Mouse (Mus musculus): ENCODE data around the gene 7530416G11Rik. TPM values are rescaled to one million over a fixed set of nuclear protein-coding genes. Genes with fewer than 3 reads are reported as not detected.

7530416G11Rik gene
- polyA plus RNA-seq, 1 experiment from 2014 or later = not detected

GRCm38 (mm10) chr15:85507370-85508014 lies 4.5 kb upstream of the 7530416G11Rik start:
- Histone ChIP-seq H3K36me3 (replicated peaks) (no peaks in the 10 kb centered on the region), H3K27ac (peak overlapping the region; percentile 77), H3K4me2 (peak overlapping the region; percentile 10; the same call in 1 of the 2 replicates), H3K27me3 (no peaks in the 10 kb centered on the region), H3K4me3 (replicated peaks) (no peak overlapping the region), H3K4me1 (peaks cover 37% of the 10 kb centered on the region), H3K9me3 (no peaks in the 10 kb centered on the region), H3K9ac (peak overlapping the region; percentile 43)
- ATAC-seq (ENCODE audit: low FRiP score) = peak; percentile 71
- WGBS = 9% methylated on average over 32 of the region's 32 CpGs

DNA sequence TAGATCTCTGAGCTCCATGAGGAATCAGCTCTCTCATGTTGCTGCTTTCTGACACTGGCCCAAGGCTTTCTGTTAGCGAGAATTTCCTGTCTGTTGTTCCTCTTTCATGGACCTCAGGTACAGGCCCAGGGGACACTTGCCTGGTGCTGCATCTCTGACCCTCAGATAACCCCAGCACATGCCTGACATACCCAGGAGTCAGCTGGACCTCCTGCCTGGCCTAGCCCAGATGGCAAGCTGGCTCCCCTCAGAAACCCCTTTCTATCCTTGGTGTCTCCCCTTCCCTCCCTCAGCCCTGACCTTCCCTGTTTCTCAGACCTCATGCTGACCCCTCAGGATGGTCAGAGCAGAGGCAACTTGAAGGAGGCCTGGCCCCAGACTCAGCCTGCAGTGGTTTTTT lies 3.7 kb upstream of the 7530416G11Rik start:
- Histone ChIP-seq H3K27ac (peak overlapping the region; percentile 77), H3K27me3 (no peaks in the 10 kb centered on the region), H3K4me2 (no peak overlapping the region), H3K4me1 (peaks cover 37% of the 10 kb centered on the region), H3K9ac (no peak overlapping the region), H3K36me3 (replicated peaks) (no peaks in the 10 kb centered on the region), H3K4me3 (replicated peaks) (no peak overlapping the region), H3K9me3 (no peaks in the 10 kb centered on the region)
- no peak for ATAC-seq (ENCODE audit: low FRiP score)
- 75% methylated on average over 1 of the region's 1 CpGs for WGBS

- no peak overlapping the region for H3K4me3 ChIP-seq (replicated peaks)
- H3K9ac ChIP-seq = no peak overlapping the region
- no peaks in the 10 kb centered on the region for H3K27me3 ChIP-seq
- H3K4me2 ChIP-seq = no peak overlapping the region
- H3K4me1 ChIP-seq = peaks cover 42% of the 10 kb centered on the region
- no peak overlapping the region for H3K27ac ChIP-seq
- no peaks in the 10 kb centered on the region for H3K9me3 ChIP-seq
- ATAC-seq (ENCODE audit: low FRiP score) = no peak; the same call in 1 of the 2 replicates
- WGBS = 77% methylated on average over 14 of the region's 14 CpGs
- no peaks in the 10 kb centered on the region for H3K36me3 ChIP-seq (replicated peaks)
Measured at GRCm38 (mm10) chr15:85505118-85505925, 2.3 kb upstream of the 7530416G11Rik start.

DNA sequence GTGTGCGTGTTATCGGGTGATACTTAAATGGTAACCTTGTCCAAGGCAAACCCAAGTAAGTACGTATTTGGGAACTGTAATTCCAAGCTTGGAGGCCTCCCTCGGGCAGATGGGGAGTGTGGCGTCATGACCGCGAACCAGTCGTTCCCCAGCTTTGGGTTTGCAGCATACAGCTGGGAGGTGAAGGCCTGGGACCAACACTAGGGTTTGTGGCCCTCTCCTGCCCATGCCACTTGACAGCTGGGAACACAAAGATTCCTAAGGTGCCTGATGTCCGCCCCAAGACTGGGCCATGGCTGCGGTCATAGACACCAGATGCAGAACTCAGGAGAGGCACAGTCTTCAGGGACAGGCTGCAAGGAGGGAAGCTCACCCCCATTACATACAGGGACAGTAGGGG lies 2.8 kb downstream of the 7530416G11Rik start:
- Histone ChIP-seq H3K9ac (no peak overlapping the region), H3K36me3 (replicated peaks) (no peaks in the 10 kb centered on the region), H3K4me1 (peaks cover 39% of the 10 kb centered on the region), H3K9me3 (no peaks in the 10 kb centered on the region), H3K4me2 (no peak overlapping the region), H3K27ac (peak overlapping the region; percentile 81), H3K27me3 (no peaks in the 10 kb centered on the region), H3K4me3 (replicated peaks) (no peak overlapping the region)
- ATAC-seq (ENCODE audit: low FRiP score) = no peak
- 89% methylated on average over 10 of the region's 10 CpGs for WGBS

DNA sequence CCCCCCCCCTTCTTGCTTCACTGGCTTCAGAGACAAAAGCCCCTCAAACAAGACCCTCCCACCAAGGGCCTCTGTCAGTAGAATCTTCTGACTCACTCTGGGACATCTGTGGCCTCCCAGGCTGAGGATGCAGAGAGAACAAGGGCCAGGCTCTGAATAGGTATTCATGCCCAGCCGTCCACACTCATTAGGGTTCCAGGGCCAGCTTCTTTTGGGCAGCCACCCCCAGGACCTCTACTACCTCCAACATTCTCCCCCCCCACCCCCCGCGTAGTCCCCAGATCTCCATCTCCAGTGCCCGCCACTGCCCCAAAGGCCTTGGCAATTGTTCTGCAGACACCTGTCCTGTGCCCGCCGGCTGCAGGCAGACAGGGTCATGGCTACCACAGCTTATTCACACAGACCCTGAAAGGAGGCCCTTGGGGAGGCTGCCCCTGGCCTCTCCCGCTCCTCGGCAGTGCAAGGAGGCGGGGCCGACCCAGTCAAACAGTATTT lies 5.0 kb downstream of the 7530416G11Rik start:
- H3K9ac ChIP-seq = no peak overlapping the region
- WGBS = 9% methylated on average over 10 of the region's 10 CpGs
- ATAC-seq (ENCODE audit: low FRiP score) = peak; percentile 79
- H3K27ac ChIP-seq = peak overlapping the region; percentile 90
- no peak overlapping the region for H3K4me3 ChIP-seq (replicated peaks)
- peak overlapping the region; percentile 34 for H3K4me2 ChIP-seq
- H3K9me3 ChIP-seq = no peaks in the 10 kb centered on the region
- 0 out of 2 replicates have a peak, but pooled peaks cover 2% of the 10 kb centered on the region for H3K27me3 ChIP-seq
- H3K36me3 ChIP-seq (replicated peaks) = no peaks in the 10 kb centered on the region
- H3K4me1 ChIP-seq = peaks cover 55% of the 10 kb centered on the region

- H3K4me3 ChIP-seq (replicated peaks) = no peak overlapping the region
- peaks cover 55% of the 10 kb centered on the region for H3K4me1 ChIP-seq
- no peaks in the 10 kb centered on the region for H3K36me3 ChIP-seq (replicated peaks)
- 78% methylated on average over 4 of the region's 4 CpGs for WGBS
- peak overlapping the region; percentile 34; the same call in 1 of the 2 replicates for H3K4me2 ChIP-seq
- ATAC-seq (ENCODE audit: low FRiP score) = peak; percentile 12
- no peaks in the 10 kb centered on the region for H3K9me3 ChIP-seq
- H3K9ac ChIP-seq = no peak overlapping the region
- H3K27me3 ChIP-seq = 0 out of 2 replicates have a peak, but pooled peaks cover 2% of the 10 kb centered on the region
- H3K27ac ChIP-seq = peak overlapping the region; percentile 90
Measured at GRCm38 (mm10) chr15:85497548-85497947, 5.5 kb downstream of the 7530416G11Rik start.

DNA sequence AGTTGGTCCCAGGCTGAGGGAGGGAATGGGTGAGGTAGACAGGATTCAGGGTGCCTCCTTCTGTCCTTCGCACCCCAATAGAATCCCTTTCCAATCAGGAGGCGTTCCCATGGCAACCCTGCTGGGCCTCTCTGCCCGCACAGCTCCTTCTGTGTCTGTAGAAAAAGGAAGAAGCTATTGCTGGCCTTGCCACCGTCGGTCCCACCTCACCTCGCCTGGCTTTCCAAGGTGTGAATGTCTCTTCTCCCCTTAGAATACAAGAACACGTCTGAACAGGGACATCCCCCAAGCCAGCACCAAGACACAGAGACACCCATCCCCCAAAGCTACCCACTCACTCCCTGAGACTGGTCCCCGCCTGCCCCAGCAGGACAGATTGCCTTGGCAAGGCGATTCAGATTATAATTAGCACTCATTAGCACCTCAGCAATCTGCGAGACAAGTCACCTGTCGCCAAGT lies 8.8 kb downstream of the 7530416G11Rik start:
- Histone ChIP-seq H3K4me1 (peaks cover 67% of the 10 kb centered on the region), H3K4me3 (replicated peaks) (no peak overlapping the region), H3K4me2 (peak overlapping the region; percentile 21), H3K27ac (peak overlapping the region; percentile 87), H3K9ac (no peak overlapping the region), H3K36me3 (replicated peaks) (no peaks in the 10 kb centered on the region), H3K9me3 (no peaks in the 10 kb centered on the region), H3K27me3 (peaks cover 15% of the 10 kb centered on the region)
- 5% methylated on average over 11 of the region's 11 CpGs for WGBS
- ATAC-seq (ENCODE audit: low FRiP score) = peak; percentile 82

DNA sequence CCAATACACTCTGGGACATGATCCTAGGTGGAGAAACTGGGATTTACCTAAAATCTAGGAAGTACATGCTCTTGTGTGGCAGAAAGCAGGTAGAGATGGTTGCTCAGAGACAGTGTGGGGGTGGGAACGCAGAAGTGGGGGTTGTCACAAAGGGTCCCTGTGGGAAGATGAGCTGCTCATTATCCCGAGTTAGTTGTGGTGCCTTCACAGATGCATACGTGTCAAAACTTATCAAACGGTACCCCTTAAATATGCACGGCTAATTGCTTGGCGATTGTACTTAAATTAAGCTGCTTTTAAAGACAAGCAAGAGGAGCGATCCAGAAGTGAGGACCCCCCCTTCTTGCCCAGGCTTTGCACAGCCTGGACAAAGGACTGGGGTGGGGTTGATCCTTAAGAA lies 13.3 kb downstream of the 7530416G11Rik start:
- no peak overlapping the region for H3K9ac ChIP-seq
- H3K4me1 ChIP-seq = peaks cover 46% of the 10 kb centered on the region
- no peak overlapping the region for H3K4me3 ChIP-seq (replicated peaks)
- H3K9me3 ChIP-seq = peaks cover 5% of the 10 kb centered on the region; the same call in 1 of the 2 replicates
- H3K27me3 ChIP-seq = peaks cover 20% of the 10 kb centered on the region
- ATAC-seq (ENCODE audit: low FRiP score) = peak; percentile 25; the same call in 1 of the 2 replicates
- H3K4me2 ChIP-seq = 0 out of 2 replicates have a peak overlapping the region, but pooled peaks have one; percentile 3
- 45% methylated on average over 7 of the region's 7 CpGs for WGBS
- peak overlapping the region; percentile 83 for H3K27ac ChIP-seq
- no peaks in the 10 kb centered on the region for H3K36me3 ChIP-seq (replicated peaks)

GRCm38 (mm10) chr15:85488900-85489299 lies 14.1 kb downstream of the 7530416G11Rik start:
- H3K9ac ChIP-seq = no peak overlapping the region
- H3K9me3 ChIP-seq = peaks cover 5% of the 10 kb centered on the region; the same call in 1 of the 2 replicates
- no peaks in the 10 kb centered on the region for H3K36me3 ChIP-seq (replicated peaks)
- H3K27me3 ChIP-seq = peaks cover 20% of the 10 kb centered on the region
- no peak overlapping the region for H3K4me2 ChIP-seq
- no peak for ATAC-seq (ENCODE audit: low FRiP score)
- H3K4me3 ChIP-seq (replicated peaks) = no peak overlapping the region
- peaks cover 38% of the 10 kb centered on the region for H3K4me1 ChIP-seq
- 69% methylated on average over 10 of the region's 10 CpGs for WGBS
- H3K27ac ChIP-seq = peak overlapping the region; percentile 83

DNA sequence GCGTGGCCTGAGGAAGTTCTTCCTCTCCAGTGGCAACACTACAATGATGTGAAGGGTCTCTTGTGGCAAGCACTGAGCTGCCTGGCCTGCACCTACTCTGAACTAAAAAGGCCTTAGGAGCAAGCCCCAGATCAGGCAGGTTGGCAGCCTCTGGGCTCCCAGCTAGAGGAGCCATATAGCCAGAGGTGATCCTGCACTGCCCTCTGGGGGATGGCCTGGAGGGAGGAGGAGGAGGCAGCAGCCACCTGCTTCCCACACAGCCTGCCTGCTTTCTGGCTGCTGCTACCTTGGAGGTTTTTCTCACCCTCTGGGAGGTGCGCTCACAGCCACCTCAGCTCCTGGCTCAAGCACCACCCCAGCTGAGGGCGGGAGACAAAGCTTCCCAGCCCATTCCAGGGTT lies 22.4 kb downstream of the 7530416G11Rik start:
- WGBS = 24% methylated on average over 3 of the region's 3 CpGs
- Histone ChIP-seq H3K27ac (peak overlapping the region; percentile 14), H3K36me3 (replicated peaks) (no peaks in the 10 kb centered on the region)

DNA sequence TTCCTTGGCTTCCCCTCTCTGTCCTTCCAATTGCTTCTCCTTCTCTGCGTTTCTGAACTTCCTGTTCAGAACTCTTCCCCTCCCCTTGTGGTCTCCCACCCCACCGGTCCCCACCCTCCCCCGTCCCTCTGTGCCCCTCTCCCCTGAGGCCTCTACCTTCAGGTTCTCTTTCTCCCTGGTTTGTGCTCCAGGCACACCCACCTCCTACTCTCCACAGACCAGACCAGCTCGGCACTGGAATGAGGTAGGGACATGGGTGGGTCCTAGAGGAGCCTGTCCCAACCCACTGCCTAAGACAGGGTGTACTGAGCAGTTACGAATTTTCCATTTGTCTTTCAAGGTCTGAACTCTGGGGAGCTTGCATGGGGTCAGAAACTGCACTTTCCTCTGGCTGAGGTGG lies 23.1 kb downstream of the 7530416G11Rik start:
- no peak overlapping the region for H3K4me2 ChIP-seq
- peaks cover 25% of the 10 kb centered on the region for H3K4me1 ChIP-seq
- H3K9ac ChIP-seq = no peak overlapping the region
- ATAC-seq (ENCODE audit: low FRiP score) = no peak
- peaks cover 14% of the 10 kb centered on the region; the same call in 1 of the 2 replicates for H3K27me3 ChIP-seq
- WGBS = 54% methylated on average over 5 of the region's 5 CpGs
- no peak overlapping the region for H3K4me3 ChIP-seq (replicated peaks)
- H3K36me3 ChIP-seq (replicated peaks) = no peaks in the 10 kb centered on the region
- H3K9me3 ChIP-seq = no peaks in the 10 kb centered on the region
- no peak overlapping the region for H3K27ac ChIP-seq

More for the DNA sequence above, 22.4 kb downstream of the 7530416G11Rik start:
- H3K4me2 ChIP-seq = no peak overlapping the region
- H3K4me1 ChIP-seq = peaks cover 25% of the 10 kb centered on the region
- no peaks in the 10 kb centered on the region for H3K9me3 ChIP-seq
- peak; percentile 59 for ATAC-seq (ENCODE audit: low FRiP score)
- 0 out of 2 replicates have a peak overlapping the region, but pooled peaks have one; percentile 7 for H3K9ac ChIP-seq
- peaks cover 14% of the 10 kb centered on the region; the same call in 1 of the 2 replicates for H3K27me3 ChIP-seq
- H3K4me3 ChIP-seq (replicated peaks) = no peak overlapping the region

DNA sequence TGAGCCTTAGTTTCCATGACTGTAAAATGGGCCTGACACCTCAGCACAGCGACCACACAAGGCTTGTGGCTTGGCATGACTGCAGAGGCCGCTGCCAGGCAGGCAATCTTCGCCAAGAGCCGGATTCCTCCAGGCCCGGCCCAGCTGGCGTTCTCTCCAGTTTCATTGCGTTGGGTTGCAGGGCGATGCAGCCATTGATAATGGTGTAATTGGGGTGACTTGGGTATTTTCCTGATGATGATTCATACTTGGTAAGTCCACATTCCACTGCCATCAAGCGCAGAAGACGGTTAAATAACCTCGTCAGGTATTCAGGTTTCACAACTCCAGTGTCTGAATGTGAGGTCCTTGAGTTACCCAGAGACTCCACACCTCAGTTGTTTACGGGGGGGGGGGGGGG lies 23.7 kb downstream of the 7530416G11Rik start:
- Histone ChIP-seq H3K4me2 (no peak overlapping the region), H3K4me1 (peaks cover 25% of the 10 kb centered on the region), H3K4me3 (replicated peaks) (no peak overlapping the region), H3K27ac (no peak overlapping the region), H3K9me3 (no peaks in the 10 kb centered on the region), H3K27me3 (peaks cover 14% of the 10 kb centered on the region; the same call in 1 of the 2 replicates), H3K36me3 (replicated peaks) (no peaks in the 10 kb centered on the region), H3K9ac (no peak overlapping the region)
- WGBS = 82% methylated on average over 12 of the region's 12 CpGs
- ATAC-seq (ENCODE audit: low FRiP score) = no peak
